Mouse (Mus musculus): ENCODE data around the gene Dapp1. TPM values are rescaled to one million over a fixed set of nuclear protein-coding genes. Genes with fewer than 3 reads are reported as not detected.
A peak's percentile ranks its signal among the peaks of the same experiment; 100 is the strongest.

The Dapp1 gene
- polyA plus RNA-seq, 1 experiment from 2014 or later: 1.6 TPM

GRCm38 (mm10) chr3:137897685-137898084, 83.7 kb downstream of the Dapp1 start:
- Histone ChIP-seq H3K4me2 (ENCODE audit: low read depth, low read length) (no peak overlapping the region), H3K9me3 (ENCODE audit: control insufficient read depth, low read length) (no peaks in the 10 kb centered on the region), H3K27me3 (ENCODE audit: control insufficient read depth, insufficient read depth, low read length) (no peaks in the 10 kb centered on the region), H3K9ac (replicated peaks; ENCODE audit: low read depth, low read length) (no peak overlapping the region), H3K36me3 (ENCODE audit: control insufficient read depth, insufficient read depth, low read length) (0 out of 2 replicates have a peak, but pooled peaks cover 7% of the 10 kb centered on the region), H3K4me1 (ENCODE audit: control insufficient read depth, insufficient read depth, low read length) (no peaks in the 10 kb centered on the region), H3K4me3 (ENCODE audit: low read depth, low read length) (no peak overlapping the region), H3K27ac (ENCODE audit: low read depth, low read length) (no peak overlapping the region)
- ATAC-seq (ENCODE audit: low read depth): no peak
- 90% methylated on average over 5 of the region's 5 CpGs for WGBS

- ATAC-seq (ENCODE audit: low read depth): no peak
- WGBS: 95% methylated on average over 3 of the region's 3 CpGs
- H3K9ac ChIP-seq (replicated peaks; ENCODE audit: low read depth, low read length): no peak overlapping the region
Measured at GRCm38 (mm10) chr3:137896867-137897266, 84.5 kb downstream of the Dapp1 start.

GRCm38 (mm10) chr3:137896386-137896785, 85.0 kb downstream of the Dapp1 start:
- Histone ChIP-seq H3K9me3 (ENCODE audit: control insufficient read depth, low read length) (no peaks in the 10 kb centered on the region), H3K27ac (ENCODE audit: low read depth, low read length) (no peak overlapping the region), H3K27me3 (ENCODE audit: control insufficient read depth, insufficient read depth, low read length) (no peaks in the 10 kb centered on the region), H3K9ac (replicated peaks; ENCODE audit: low read depth, low read length) (no peak overlapping the region), H3K4me2 (ENCODE audit: low read depth, low read length) (no peak overlapping the region), H3K36me3 (ENCODE audit: control insufficient read depth, insufficient read depth, low read length) (no peaks in the 10 kb centered on the region), H3K4me3 (ENCODE audit: low read depth, low read length) (no peak overlapping the region), H3K4me1 (ENCODE audit: control insufficient read depth, insufficient read depth, low read length) (no peaks in the 10 kb centered on the region)
- ATAC-seq (ENCODE audit: low read depth): peak; percentile 49; the same call in 1 of the 2 replicates
- WGBS: 48% methylated on average over 4 of the region's 4 CpGs

More at GRCm38 (mm10) chr3:137896867-137897266, 84.5 kb downstream of the Dapp1 start:
- Histone ChIP-seq H3K9me3 (ENCODE audit: control insufficient read depth, low read length) (no peaks in the 10 kb centered on the region), H3K27ac (ENCODE audit: low read depth, low read length) (no peak overlapping the region), H3K4me2 (ENCODE audit: low read depth, low read length) (no peak overlapping the region), H3K4me1 (ENCODE audit: control insufficient read depth, insufficient read depth, low read length) (no peaks in the 10 kb centered on the region), H3K36me3 (ENCODE audit: control insufficient read depth, insufficient read depth, low read length) (no peaks in the 10 kb centered on the region), H3K27me3 (ENCODE audit: control insufficient read depth, insufficient read depth, low read length) (no peaks in the 10 kb centered on the region), H3K4me3 (ENCODE audit: low read depth, low read length) (no peak overlapping the region)

GRCm38 (mm10) chr3:137895196-137895595, 86.1 kb downstream of the Dapp1 start:
- WGBS: 93% methylated on average over 3 of the region's 3 CpGs
- no peak for ATAC-seq (ENCODE audit: low read depth)
- H3K27ac ChIP-seq (ENCODE audit: low read depth, low read length): no peak overlapping the region
- H3K36me3 ChIP-seq (ENCODE audit: control insufficient read depth, insufficient read depth, low read length): no peaks in the 10 kb centered on the region
- H3K4me1 ChIP-seq (ENCODE audit: control insufficient read depth, insufficient read depth, low read length): no peaks in the 10 kb centered on the region
- H3K27me3 ChIP-seq (ENCODE audit: control insufficient read depth, insufficient read depth, low read length): no peaks in the 10 kb centered on the region
- H3K9ac ChIP-seq (replicated peaks; ENCODE audit: low read depth, low read length): no peak overlapping the region
- no peak overlapping the region for H3K4me3 ChIP-seq (ENCODE audit: low read depth, low read length)
- no peaks in the 10 kb centered on the region for H3K9me3 ChIP-seq (ENCODE audit: control insufficient read depth, low read length)
- H3K4me2 ChIP-seq (ENCODE audit: low read depth, low read length): no peak overlapping the region

- Histone ChIP-seq H3K9me3 (ENCODE audit: control insufficient read depth, low read length) (no peaks in the 10 kb centered on the region), H3K36me3 (ENCODE audit: control insufficient read depth, insufficient read depth, low read length) (no peaks in the 10 kb centered on the region), H3K4me2 (ENCODE audit: low read depth, low read length) (no peak overlapping the region), H3K27ac (ENCODE audit: low read depth, low read length) (no peak overlapping the region), H3K27me3 (ENCODE audit: control insufficient read depth, insufficient read depth, low read length) (no peaks in the 10 kb centered on the region), H3K4me1 (ENCODE audit: control insufficient read depth, insufficient read depth, low read length) (no peaks in the 10 kb centered on the region), H3K4me3 (ENCODE audit: low read depth, low read length) (no peak overlapping the region), H3K9ac (replicated peaks; ENCODE audit: low read depth, low read length) (no peak overlapping the region)
- WGBS: 91% methylated on average over 4 of the region's 4 CpGs
- no peak for ATAC-seq (ENCODE audit: low read depth)
Measured at GRCm38 (mm10) chr3:137893789-137894188, 87.6 kb downstream of the Dapp1 start.

GRCm38 (mm10) chr3:137892118-137892517, 89.2 kb downstream of the Dapp1 start:
- no peak overlapping the region for H3K27ac ChIP-seq (ENCODE audit: low read depth, low read length)
- 95% methylated on average over 4 of the region's 4 CpGs for WGBS
- no peaks in the 10 kb centered on the region for H3K36me3 ChIP-seq (ENCODE audit: control insufficient read depth, insufficient read depth, low read length)
- no peak overlapping the region for H3K4me3 ChIP-seq (ENCODE audit: low read depth, low read length)
- no peak overlapping the region for H3K9ac ChIP-seq (replicated peaks; ENCODE audit: low read depth, low read length)
- no peaks in the 10 kb centered on the region for H3K4me1 ChIP-seq (ENCODE audit: control insufficient read depth, insufficient read depth, low read length)
- H3K27me3 ChIP-seq (ENCODE audit: control insufficient read depth, insufficient read depth, low read length): no peaks in the 10 kb centered on the region
- no peak for ATAC-seq (ENCODE audit: low read depth)
- H3K4me2 ChIP-seq (ENCODE audit: low read depth, low read length): no peak overlapping the region
- H3K9me3 ChIP-seq (ENCODE audit: control insufficient read depth, low read length): no peaks in the 10 kb centered on the region

GRCm38 (mm10) chr3:137891089-137891488, 90.3 kb downstream of the Dapp1 start:
- no peak for ATAC-seq (ENCODE audit: low read depth)
- H3K27me3 ChIP-seq (ENCODE audit: control insufficient read depth, insufficient read depth, low read length): no peaks in the 10 kb centered on the region
- H3K9ac ChIP-seq (replicated peaks; ENCODE audit: low read depth, low read length): no peak overlapping the region
- H3K4me2 ChIP-seq (ENCODE audit: low read depth, low read length): no peak overlapping the region
- H3K9me3 ChIP-seq (ENCODE audit: control insufficient read depth, low read length): no peaks in the 10 kb centered on the region
- no peak overlapping the region for H3K4me3 ChIP-seq (ENCODE audit: low read depth, low read length)
- H3K27ac ChIP-seq (ENCODE audit: low read depth, low read length): no peak overlapping the region
- 81% methylated on average over 3 of the region's 3 CpGs for WGBS
- no peaks in the 10 kb centered on the region for H3K4me1 ChIP-seq (ENCODE audit: control insufficient read depth, insufficient read depth, low read length)
- no peaks in the 10 kb centered on the region for H3K36me3 ChIP-seq (ENCODE audit: control insufficient read depth, insufficient read depth, low read length)

- no peak overlapping the region for H3K4me2 ChIP-seq (ENCODE audit: low read depth, low read length)
- WGBS: 72% methylated on average over 7 of the region's 7 CpGs
- ATAC-seq (ENCODE audit: low read depth): no peak
Measured at GRCm38 (mm10) chr3:137887961-137888360, 93.4 kb downstream of the Dapp1 start.

GRCm38 (mm10) chr3:137881093-137881492, 100.3 kb downstream of the Dapp1 start:
- no peak overlapping the region for H3K9ac ChIP-seq (replicated peaks; ENCODE audit: low read depth, low read length)
- no peak overlapping the region for H3K4me3 ChIP-seq (ENCODE audit: low read depth, low read length)
- H3K27me3 ChIP-seq (ENCODE audit: control insufficient read depth, insufficient read depth, low read length): no peaks in the 10 kb centered on the region
- ATAC-seq (ENCODE audit: low read depth): no peak
- H3K4me1 ChIP-seq (ENCODE audit: control insufficient read depth, insufficient read depth, low read length): no peaks in the 10 kb centered on the region
- H3K36me3 ChIP-seq (ENCODE audit: control insufficient read depth, insufficient read depth, low read length): no peaks in the 10 kb centered on the region
- no peak overlapping the region for H3K27ac ChIP-seq (ENCODE audit: low read depth, low read length)
- H3K9me3 ChIP-seq (ENCODE audit: control insufficient read depth, low read length): no peaks in the 10 kb centered on the region
- no peak overlapping the region for H3K4me2 ChIP-seq (ENCODE audit: low read depth, low read length)
- 94% methylated on average over 5 of the region's 5 CpGs for WGBS

More at GRCm38 (mm10) chr3:137887961-137888360, 93.4 kb downstream of the Dapp1 start:
- Histone ChIP-seq H3K4me1 (ENCODE audit: control insufficient read depth, insufficient read depth, low read length) (no peaks in the 10 kb centered on the region), H3K27ac (ENCODE audit: low read depth, low read length) (no peak overlapping the region), H3K27me3 (ENCODE audit: control insufficient read depth, insufficient read depth, low read length) (no peaks in the 10 kb centered on the region), H3K9me3 (ENCODE audit: control insufficient read depth, low read length) (no peaks in the 10 kb centered on the region), H3K4me3 (ENCODE audit: low read depth, low read length) (no peak overlapping the region), H3K9ac (replicated peaks; ENCODE audit: low read depth, low read length) (no peak overlapping the region), H3K36me3 (ENCODE audit: control insufficient read depth, insufficient read depth, low read length) (no peaks in the 10 kb centered on the region)
